Mouse (Mus musculus): ENCODE data around the gene Cbx6.

Gene Cbx6

DNA sequence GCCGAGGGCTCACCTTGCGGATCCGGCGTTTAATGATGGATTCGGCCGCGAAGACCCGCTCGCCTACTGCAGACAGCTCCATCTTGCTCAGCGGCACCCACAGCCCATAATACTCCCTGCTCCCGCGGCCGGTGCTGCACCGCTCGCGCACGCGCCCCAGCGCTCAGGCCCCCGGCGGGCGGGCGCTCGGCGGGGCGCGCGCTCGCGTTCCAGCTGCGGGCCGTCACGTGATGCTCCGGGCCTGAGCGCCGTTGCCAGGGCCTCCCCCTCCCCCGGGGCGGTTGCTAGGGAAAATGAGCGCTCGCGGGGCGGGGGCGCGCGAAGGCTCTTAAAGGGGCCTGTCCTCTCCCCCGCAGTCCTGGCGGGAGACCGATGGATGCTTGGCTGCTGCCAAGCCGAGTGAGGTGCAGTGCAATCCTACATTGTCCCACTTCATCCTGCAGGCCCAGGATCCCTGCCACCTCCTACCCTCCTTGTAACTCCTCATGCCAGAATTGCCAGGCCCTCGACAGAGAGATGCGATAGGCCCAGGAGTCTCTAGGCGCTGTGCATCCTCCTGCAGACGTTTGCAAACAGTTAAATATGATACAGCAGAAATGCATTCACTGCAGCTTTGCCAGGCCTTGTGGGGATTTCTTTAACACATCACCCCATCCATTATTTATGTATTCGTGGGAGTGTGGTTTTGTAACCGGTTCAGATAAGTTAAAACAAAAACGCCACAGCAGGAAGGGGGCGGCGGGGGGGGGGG, at the start of gene Cbx6, which contains the start of gene Npcd:
Gene Cbx6 (minus strand): TSS at position 559 of the 751 bp plus-strand sequence.
Gene Npcd (minus strand): TSS at position 108 of the 751 bp plus-strand sequence.
- in situ Hi-C loops (cut with MseI, MboI) = no loop called here

DNA sequence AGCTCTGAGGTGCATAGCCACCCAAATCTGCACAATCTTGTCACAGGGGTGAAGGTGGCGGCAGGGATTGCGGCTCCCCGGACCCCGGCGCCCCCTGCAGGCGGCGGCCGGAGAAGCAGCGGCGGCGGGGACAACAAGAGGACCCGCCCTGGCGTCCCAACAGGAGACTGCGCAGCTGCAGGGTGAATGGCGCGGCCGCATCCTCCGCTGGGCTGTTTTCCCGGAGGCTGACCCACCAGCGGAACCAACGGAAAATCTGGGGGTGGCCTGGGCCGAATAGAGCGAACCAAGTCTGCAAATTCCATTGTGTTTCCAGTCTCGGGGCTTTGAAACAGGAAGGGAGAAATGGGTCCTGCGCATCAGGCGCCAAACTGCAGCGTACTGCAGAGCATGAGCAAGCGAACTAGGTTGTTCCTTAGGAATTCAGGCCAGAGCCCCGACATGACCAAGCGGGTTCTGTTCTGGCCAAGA, 48.9 kb upstream of the Cbx6 start:
- in situ Hi-C loops (cut with MseI, MboI) = no loop called here

DNA sequence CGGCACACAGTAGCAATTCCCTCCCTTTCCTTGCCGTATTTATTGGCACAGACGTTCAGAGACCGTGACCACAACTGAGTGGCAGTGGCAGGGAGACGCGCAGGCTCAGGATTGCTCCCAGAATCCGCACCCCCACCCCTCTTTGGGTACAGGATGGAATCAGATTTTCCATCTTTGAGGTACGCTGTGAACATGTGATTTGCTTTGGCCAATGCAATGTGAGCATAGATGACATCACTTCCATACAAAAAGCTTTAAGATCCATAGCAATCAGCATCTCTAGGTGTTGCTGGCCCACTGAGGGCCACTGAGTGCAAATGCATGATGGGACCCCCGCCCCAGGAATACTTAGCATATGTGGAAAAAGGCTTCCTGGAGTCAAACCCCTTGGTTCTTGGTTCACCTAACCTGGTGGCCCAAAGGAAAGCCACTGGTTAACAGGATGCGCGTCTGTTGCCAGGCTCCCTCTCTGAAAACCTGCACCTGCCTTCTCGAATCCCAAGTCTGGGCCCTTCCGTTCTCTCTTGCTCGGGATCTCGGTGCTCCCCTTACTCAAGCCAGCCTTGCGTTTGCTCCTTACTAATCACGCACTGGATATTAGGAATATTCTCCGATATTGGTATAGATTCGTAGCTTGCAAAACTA, 48.3 kb upstream of the Cbx6 start:
- in situ Hi-C loops (cut with MseI, MboI) = no loop called here

DNA sequence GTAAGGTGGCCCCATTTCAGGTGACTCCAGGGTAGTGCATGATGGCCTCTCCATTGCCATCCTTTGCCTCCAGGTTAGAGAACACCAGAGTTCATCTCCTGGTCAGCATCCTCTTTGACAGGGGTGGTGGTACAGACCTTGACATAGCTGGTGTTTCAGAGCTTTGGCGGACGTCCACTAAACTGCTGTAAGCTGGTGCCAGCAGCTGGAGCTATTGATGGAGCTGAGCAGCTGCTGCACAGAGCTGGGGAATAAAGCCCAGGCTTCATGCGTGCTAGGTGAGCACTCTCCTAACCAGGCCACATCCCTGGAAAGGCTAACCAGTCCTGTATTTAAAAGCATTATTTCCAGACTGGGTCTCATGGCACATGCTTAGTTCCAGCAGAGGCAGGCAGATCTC, 46.0 kb upstream of the Cbx6 start:
- in situ Hi-C loops (cut with MseI, MboI) = no loop called here

DNA sequence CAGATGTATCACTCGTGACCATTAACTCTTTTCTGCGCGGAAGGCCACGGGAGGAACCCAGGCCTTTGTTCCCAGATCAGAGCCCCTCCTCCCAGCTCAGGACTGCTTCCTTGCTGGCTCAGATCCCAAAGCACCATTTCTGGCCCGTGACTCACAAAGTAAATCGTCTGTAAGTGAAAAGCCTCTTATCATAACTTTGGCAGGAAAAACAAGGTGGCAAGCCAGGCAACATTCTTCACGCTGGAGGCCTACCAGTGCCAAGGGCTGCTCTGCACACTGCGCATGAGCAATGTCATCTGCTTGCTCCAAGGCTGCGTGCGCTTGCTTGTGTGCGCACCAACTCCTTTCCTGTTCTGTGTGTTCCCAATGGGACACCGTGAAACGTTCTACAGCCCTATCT, 44.8 kb upstream of the Cbx6 start:
- in situ Hi-C loops (cut with MseI, MboI) = no loop called here

DNA sequence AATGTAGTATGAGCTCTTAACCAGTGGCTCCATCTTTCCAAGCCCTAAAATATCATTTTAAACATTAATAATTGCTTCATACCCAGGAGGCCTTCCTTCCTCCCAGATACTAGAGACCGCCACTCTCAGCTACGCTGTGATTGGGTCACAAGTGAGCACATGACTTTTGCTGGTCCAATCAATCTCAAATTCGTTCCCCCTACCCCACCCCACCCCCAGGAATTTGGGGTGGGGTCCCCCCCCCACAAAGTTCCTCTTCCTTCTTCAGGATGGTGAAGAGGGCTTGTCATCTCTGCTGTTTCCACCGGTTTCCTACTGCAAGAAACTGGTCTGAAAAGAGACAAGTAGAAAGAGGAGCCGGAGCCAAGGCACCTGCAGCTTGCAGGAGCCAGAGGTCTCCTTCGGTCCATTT, 44.2 kb upstream of the Cbx6 start:
- in situ Hi-C loops (cut with MseI, MboI) = no loop called here

DNA sequence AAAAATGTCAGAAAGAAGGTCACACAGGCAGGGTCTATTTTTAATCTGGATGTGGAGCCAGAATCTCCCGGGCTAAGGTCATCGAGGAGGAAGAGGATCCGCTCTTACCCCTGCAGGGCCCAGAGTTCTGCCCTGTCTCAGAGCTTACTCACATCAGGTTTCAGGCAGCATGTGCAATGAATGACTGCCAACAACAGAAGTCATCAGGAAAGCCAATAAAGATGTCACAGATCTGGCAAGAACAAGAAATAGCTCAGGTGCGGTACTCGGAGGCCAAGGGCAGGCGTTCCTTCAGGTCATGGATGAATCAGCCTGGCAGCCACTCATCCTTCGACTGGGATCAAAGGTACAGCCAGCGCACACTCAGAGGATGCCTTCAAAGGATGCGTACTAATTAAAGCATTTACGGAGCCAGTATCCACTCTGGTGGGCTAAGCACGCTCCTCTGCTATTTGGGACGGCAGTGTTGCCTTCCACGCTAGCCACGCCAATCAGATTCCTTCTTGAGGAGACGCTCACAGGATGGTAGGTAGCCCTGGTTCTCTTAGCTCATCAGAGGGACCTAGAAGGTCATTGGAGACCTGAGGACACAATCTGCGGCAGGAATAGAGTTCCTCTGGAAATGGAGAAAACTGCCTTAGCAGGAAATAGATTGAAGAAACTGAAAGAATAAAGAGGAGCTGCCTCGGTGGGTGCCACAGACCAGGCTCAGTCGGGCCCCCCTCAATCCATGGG, 40.9 kb upstream of the Cbx6 start:
- in situ Hi-C loops (cut with MseI, MboI) = no loop called here

DNA sequence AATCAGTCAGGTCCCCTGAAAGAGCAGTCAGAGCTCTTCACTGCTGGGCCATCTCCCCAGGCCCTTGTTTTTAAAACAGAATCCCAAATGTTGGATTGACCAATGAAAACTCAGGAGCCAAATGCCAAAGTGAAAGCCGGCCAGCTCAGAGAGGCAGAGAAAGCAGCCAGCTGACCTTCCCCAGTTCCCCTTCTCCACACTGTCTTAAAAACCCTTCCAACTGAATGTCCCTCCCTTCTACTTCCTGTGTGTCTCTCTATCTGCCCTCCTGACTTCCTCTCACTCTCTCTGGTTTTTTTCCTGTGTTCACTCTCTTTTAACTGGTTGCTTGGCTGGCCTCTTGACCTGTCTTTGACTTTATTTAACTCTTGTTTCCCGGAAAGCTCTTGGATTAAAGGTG, 39.5 kb upstream of the Cbx6 start:
- in situ Hi-C loops (cut with MseI, MboI) = no loop called here

DNA sequence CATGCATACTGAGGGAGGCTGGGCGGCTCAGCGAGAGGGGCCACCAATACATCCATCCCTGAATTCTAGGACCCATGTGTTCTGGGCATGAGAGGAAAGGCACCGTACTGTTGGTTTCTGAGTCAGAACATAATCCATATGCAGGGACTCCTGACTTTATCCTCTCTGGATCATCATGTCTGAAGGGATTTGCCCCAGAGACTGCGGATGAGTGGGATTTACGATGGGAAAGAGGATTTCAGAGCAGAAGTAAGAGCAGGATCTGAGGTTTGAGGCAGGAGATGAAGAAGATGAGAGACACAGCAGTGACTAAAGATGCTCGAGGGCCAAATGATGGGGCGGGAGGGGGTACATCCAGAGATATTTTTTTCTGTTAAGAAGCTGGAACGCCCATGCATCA, 39.1 kb upstream of the Cbx6 start:
- in situ Hi-C loops (cut with MseI, MboI) = no loop called here

DNA sequence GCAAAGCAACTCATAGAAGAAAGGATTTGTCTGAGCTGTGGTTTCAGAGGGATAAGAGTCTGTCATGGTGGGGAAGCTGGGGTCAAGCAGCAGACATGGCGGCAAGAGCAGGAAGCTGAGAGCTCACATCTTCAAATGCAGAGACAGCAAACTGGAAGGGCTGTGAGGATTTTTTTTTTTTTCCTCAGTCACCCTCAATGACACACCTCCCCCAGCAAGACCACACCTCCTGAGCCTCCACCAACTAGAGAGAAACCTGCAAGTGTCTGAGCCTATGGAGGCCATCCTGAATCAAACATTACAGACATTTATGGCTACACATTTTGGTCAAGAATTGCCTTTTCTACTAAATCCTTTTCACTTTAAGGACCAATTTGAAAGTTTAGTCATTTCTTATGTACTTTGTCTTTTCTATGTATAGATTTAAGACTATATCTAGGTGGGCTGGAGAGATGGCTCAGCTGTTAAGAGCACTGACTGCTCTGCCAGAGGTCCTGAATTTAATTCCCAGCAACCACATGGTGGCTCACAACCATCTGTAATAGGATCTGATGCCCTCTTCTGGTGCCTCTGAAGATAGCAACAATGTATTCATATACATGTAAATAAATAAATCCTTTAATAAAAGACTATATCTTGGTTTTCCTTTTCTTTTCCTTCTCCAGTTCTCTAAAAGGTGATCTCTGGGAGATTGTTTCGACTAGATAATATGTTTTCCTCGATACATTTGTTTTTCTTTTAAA, 32.9 kb upstream of the Cbx6 start:
- in situ Hi-C loops (cut with MseI, MboI) = no loop called here

DNA sequence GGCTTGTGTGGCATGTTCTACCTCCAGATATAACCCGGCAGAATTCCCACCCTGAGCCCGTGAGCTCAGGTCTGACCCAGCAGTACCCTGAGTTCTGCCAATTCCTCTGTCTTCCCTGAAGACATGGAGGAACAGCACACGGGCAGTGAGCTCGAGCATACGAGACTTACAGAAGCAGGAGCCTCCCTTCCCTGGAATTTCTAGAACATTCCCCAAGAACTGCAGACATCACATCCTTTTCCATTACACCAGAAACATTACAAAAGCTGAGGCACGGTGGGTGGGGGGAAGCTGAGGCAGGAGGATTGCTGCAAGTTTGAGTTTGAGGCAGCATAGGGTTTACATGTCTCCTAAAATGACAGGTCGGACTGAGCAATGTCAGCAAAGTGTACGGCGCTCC, 25.3 kb upstream of the Cbx6 start:
- in situ Hi-C loops (cut with MseI, MboI) = no loop called here

DNA sequence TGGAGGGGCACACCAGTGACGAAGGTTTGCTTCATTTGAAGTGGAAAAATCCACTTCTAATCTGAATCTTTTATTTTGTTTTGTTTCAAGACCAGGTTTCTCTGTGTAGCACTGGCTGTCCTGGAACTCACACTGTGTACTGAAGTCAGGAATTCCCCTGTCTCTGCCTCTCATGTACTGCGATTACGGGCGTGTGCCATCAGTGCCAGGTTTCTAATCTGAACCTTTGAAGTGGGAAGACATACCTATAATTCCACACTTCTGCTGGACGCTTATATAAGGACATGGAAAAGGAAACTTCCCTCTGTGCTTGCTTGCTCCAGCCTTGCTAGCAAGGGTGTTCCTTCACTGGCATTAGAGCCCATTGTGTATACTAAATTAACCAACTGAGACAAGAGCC, 24.5 kb upstream of the Cbx6 start:
- in situ Hi-C loops (cut with MseI, MboI) = no loop called here

DNA sequence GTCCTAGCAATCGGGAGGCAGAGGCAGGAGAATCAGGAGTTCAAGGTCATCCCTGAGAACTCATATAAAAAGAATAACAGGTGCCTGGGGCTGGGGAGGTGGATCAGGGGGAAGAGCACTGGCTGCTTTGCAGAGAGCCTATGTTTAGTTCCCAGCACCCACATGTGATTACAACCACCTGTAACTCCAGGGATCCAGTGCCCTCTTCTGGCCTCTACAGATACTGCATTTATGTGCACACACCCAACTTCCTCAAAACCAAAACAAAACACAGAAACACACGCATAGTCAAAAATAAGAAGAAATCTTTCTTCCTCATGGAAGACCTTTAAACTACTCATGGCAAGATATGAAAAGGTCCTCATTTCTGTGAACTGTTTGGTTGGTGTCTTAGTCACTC, 15.7 kb upstream of the Cbx6 start:
- in situ Hi-C loops (cut with MseI, MboI) = no loop called here

DNA sequence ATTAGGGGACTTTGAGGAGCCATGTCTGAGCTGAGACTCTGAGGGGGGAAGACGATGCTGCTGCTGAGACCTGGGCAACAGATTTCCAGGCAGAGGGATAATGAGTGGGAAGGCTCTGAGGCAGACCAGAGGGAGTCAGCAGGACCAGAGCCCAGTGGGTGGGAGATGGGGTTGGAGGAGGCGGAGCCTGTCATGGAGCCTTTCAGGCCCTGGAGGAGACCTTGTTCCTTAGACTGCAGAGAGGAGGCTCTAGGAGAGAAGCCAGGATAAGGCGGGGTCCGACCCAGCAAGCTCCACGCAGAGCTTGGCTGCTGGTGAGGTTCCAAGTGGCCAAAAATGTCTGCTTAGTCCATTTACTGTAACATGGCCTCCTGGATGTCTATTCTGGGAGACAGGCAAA, 12.6 kb upstream of the Cbx6 start:
- in situ Hi-C loops (cut with MseI, MboI) = no loop called here

DNA sequence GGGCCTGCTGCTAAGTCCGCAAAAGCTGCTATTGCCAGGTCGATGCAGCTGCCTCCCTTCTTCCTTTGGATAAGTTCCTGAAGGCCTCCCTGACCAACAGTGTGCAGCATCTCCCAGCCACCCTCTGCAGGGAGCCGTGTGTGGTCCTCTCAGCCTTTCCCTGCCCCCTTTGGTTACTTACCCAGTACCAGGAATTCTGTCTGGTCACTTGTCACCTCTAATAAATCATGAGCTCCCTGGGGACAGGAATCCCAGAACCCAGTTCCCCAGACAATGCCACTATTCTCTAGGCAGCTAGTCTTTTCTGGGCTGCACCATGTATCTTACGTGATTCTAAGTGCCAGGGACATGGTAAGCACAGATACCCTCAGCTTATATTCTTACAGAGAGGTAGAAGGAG, 11.5 kb upstream of the Cbx6 start:
- in situ Hi-C loops (cut with MseI, MboI) = no loop called here

DNA sequence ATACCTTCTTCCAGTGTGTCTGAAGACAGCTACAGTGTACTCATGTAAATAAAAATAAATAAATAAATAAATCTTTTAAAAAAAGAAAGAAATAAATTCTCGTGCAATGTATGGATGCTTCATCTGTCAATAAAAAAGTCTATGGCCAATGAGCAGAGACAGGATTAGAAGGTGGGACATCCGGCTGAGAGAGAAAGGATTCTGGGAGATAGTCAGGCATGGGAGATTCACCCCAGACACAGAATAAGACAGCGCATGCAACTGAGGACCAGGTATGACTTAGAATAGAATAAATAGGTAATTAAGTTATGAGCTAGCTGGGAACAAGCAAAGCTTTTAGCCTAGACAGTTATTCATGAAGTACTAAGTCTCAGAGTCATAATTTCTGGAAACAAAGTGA, 8.5 kb upstream of the Cbx6 start:
- in situ Hi-C loops (cut with MseI, MboI) = no loop called here

DNA sequence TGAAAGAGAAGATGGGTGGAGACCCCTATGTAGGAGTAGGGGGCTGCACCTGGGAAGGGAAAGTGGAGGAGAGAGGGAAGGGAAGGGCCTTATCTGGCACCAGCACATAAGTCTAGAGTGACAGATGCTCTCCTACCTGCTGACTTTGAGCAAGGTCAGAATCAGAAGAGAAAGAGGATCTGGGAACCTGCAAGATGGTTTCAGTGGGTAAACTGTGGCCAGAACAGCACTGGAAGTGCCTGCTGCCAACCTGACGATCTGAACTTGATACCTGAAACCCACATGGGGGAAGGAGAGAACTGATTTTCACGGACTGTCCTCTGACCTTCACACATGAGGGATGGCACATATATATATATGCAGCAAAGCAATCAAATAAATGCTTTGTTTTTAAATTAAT, 5.8 kb upstream of the Cbx6 start:
- in situ Hi-C loops (cut with MseI, MboI) = no loop called here

DNA sequence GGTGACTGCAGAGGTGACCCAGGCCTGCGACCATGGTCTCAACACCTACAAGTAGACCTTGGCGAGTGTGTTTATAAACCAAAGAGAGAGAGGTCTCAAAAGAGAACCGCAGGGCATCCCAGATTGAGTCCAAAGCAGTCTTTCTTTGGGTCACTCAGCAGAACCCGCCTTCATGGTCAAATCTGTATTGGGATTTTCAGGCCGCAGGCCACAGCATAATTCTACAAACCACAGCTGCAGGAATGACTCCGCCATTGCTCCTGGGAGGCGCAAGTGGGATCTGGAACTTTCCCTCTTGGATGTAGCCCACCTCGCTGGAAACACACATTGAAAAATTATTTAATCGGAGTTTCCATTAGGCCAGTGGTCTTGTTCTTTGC, 383 bp upstream of the Cbx6 start:
- in situ Hi-C loops (cut with MseI, MboI) = no loop called here

DNA sequence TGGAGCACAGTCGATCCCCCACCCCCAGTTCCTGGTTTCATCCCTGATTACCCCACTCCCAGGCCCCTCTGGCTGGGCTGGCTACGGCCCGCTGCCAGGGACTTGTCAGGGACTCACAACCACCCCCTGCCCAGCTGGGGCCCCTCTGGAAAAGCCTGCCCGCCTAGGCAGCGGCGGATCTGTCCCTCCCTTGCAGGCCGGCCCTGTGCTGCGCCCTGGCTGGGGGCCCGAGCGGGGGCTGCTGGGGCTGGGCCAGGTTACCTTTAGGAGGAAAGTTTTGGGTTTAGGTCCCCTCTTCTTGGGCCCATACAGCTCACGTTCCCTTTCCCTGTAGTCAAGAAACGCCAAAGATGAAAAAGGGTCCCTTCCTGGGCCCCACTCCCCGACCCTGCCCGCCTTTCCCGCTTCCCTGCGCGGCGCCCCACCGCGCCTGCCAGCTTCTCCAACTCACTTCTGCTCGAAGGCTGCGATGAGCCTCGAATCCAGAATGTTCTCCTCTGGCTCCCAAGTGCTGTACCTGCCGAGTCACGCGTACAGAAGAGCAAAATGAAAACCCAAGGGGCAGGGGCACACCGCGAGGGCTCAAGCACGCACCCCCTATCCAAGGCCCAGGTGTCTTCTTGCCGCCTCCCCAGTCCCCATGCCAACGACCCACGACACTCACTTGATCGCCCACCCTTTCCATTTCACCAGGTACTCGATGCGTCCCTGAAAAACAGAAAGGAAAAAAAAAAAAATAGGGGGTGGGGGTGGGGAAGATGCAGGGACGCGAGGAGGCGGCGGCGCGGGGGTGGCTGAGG, 1.0 kb downstream of the Cbx6 start:
- in situ Hi-C loops (cut with MseI, MboI) = no loop called here

DNA sequence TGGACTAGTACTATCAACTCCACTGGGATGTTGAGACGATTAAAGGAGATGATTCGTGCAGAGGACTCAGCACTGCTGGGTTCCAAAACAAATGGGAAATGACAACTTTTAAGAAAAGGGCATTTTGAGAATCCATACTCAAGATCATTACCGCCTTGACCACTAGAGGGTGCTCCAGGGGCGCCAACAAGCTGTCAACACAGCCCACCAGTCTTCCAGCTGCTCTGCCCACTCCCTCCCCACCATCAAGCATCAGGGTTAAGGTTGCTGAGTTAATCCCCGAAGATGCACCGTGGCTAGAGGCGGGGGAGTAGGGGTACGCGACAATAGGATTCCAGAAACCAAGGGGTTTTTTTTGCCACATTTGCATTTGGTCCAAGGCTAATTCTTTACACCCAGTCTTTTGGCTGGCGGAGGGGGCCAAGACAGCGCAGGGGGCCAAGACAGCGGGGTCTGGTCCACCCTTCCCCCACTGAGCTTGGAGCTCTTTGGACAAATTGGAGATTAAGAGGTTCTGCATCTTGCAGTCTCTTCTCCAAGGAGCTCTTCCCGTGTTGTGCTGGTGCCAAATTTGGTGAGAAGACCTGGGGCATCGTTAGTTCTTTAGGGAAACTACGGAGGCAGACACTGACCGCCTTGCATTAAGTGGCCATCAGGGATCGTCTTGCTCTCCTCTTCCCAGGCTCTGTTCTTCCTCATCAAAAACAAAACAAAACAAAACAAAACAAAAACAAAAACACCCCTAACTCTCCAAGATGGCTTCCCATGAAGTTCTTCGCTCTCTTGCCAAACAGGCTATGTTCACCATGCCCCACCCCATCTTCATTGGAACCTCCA, 2.2 kb downstream of the Cbx6 start:
- in situ Hi-C loops (cut with MseI, MboI) = no loop called here

All from mouse trophoblast stem cell (cell line).